Mouse (Mus musculus) common myeloid progenitor, adult 5-6 weeks (primary cell): ENCODE measurements at regions not wholly inside any gene's neighbourhood (a gene's known extent, or its start where the extent isn't known, plus 50 kb on each side); places are given as distances from the start of the nearest gene placed in this dataset.
A peak's percentile ranks its signal among the peaks of the same experiment; 100 is the strongest.

Source experiments
- ATAC-seq: replicated peaks from 2 replicates; pipeline ENCODE4 v1.8.0; 2016; ENCODE audit warnings: low read depth, mild to moderate bottlenecking, moderate TSS enrichment, inconsistent platforms; ENCODE audit not compliant: poor library complexity, severe bottlenecking

- ATAC-seq: no peak
Measured at GRCm38 (mm10) chr1:194226550-194227160, 391.4 kb upstream of the Plxna2 start.

GRCm38 (mm10) chr1:194225786-194226185 lies 392.2 kb upstream of the Plxna2 start:
- ATAC-seq: no peak

DNA sequence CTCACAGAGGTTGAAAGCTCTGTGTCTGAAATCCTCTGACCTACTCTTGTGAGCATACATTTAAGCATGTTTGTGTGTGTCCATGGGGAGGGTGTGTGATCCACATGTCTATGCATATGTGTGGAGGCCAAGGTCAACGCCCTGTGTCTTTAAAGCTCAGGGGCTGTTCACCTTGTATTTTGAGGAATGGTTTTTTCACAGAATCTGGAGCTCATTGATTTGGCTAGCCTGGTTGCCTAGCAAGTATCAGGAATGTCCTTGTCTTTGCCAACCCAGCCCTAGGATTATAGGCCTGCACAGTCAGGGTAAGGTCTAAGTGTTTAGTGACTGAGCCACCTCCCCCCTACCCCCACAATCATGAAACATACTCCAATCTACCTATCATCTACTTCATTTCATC lies 394.0 kb upstream of the Plxna2 start:
- ATAC-seq: no peak

- no peak for ATAC-seq
Measured at GRCm38 (mm10) chr1:194223610-194224009, 394.4 kb upstream of the Plxna2 start.

DNA sequence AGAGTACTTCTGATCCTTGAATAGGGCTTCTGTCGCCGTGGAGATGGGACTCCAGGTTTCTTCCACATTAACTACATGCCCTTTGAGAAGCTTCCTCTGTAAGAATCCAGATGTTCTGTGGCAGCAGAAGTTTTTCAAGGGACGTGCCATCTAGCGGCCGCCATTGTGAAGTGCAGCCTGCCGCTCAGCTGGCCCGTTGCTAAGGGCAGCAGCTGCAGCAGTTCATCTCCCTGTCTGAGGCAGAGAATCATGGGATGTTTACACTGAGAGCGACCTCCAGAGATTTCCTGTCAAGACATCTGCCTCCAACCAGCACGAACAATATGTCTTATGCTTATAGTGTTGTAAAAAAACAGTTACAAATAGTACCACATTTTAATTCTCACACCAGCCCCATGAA lies 395.0 kb upstream of the Plxna2 start:
- ATAC-seq: peak; percentile 94

- ATAC-seq: 0 out of 2 replicates have a peak, but pooled peaks have one; percentile 25
Measured at GRCm38 (mm10) chr1:194208034-194209000, 409.7 kb upstream of the Plxna2 start.

GRCm38 (mm10) chr1:194197516-194197915 lies 420.5 kb upstream of the Plxna2 start:
- ATAC-seq: no peak

- ATAC-seq: no peak
Measured at GRCm38 (mm10) chr1:194182293-194182692, 435.7 kb upstream of the Plxna2 start.

- no peak for ATAC-seq
Measured at GRCm38 (mm10) chr1:194161469-194161868, 456.5 kb upstream of the Plxna2 start.

- no peak for ATAC-seq
Measured at GRCm38 (mm10) chr1:194160761-194161461, 457.1 kb upstream of the Plxna2 start.

- no peak for ATAC-seq
Measured at GRCm38 (mm10) chr1:194157268-194157667, 460.8 kb upstream of the Plxna2 start.

GRCm38 (mm10) chr1:194148416-194149364 lies 469.3 kb upstream of the Plxna2 start:
- ATAC-seq: peak; percentile 74

DNA sequence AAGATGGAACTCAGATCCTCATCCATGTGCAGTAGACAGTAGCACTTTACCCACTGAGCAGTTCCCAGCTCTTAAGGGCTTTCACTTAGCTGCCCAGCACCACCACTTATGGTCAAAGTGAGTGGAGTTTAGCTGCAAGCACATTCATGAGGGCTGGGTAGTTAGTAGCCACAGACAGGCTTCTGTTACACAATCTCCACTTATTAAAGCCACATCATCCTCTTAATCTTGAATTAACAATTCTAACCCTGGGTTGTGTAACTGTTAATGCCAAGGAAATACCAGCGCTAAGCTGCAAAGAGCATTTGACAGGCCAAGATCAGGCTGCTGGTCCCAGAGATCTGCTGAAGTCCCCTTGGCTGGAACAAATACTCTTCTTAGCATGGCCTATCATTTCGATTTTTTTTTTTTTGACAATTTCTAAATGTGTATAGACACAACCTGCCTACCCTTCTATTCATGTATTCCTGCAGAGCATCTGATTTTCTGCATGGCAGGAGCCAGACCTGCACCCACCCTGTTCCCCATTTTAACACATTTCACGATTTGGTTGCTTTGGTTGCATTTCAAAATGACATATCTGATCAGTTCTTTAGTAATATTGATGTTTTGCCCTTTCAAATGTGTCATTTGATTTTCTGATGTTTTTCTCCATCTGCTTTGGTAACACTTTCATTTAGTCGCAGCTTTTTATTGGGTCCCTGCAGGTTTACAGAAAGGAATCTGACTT lies 500.2 kb upstream of the Plxna2 start:
- no peak for ATAC-seq

- ATAC-seq: no peak
Measured at GRCm38 (mm10) chr1:194114399-194114798, 503.6 kb upstream of the Plxna2 start.

DNA sequence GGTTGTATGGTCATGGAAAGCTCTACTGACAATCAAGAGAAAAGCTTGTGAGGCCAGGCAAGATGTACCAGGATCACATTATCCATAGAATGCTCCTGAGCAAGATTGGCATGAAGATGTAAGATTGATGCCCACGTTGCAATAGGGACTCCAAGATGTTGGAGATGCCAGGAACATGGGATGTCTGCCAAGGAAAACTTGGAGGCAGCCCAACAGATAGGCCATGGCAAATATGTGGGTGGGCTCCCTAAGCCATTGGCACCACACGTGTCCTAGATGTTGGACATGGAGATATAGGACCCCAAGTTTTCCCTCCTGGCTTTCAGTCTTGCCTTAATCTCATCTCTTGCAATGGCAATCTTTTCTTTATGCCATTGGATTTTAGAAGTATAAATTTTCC lies 506.1 kb upstream of the Plxna2 start:
- no peak for ATAC-seq

DNA sequence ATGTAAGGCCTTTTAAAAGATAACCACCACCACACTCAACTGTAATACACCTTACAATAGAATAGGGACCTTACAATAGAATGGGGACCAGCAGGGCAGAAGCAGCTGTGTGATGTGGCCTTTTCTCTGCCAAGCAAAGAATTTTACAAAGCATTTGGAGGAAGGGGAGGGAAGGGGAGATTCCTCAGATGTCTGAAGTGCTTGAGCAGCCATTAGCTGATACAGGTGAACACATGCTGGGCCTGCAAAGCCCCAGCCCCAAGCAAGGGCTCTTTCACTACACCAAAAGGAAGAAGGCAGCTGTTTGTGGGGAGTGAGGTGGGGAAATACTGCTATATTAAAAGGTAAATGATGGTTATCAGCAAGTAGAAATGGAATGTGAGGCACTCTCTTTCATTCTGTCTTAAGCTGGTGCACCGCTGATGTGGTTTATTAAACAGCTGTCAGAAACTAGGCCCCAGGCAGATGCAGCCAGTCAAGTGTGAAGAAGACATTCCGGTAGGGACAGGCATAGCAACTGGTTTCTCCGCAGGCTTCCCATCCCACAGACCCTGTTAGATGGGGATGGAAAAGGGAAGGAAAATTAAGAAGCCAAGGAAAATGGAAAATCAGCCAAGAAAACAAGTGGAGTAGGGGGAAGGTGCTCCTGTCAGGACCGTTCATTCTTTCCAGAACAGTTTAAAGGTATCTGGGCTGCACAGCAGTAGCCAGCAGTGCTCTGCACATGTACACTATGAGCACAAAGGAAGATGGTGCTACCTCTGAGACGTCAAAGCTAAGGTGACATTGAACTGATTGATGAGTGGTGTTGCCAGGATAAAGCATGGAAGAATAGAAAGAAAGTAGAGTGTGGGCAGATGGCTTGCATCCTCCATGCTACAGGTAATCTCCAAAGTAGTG lies 508.6 kb upstream of the Plxna2 start:
- no peak for ATAC-seq

- ATAC-seq: no peak
Measured at GRCm38 (mm10) chr1:194108132-194108531, 509.9 kb upstream of the Plxna2 start.
